Mouse (Mus musculus): ENCODE data around the gene A530032D15Rik. TPM values are rescaled to one million over a fixed set of nuclear protein-coding genes. Genes with fewer than 3 reads are reported as not detected.
"Not testable (repeated sequence)": the region's sequence is repeated elsewhere in the genome, so short reads cannot be mapped to it uniquely, and the experiment has no call there.

Gene A530032D15Rik
- total RNA-seq (2017), result 4.3 and 20.9 TPM in 2 replicates

DNA sequence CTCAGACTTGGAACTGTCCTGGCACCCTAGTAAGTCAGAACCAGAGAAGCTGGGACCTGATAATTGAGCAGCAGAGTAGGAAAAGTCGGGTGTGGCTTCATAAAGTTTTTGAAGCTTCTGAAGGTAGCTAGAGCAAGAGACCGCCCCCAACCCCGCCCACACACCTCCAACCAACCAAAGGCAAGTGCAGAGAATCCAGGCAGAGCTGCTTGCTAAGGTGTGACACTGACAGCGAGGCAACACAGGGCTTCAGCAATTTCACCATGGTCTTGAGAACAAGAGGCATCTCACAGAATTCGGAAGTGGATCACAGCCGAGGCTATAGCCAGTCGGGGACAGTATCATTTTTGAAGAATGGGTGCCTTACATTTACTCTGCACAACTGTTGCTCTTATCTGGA lies at the start of gene A530032D15Rik:
Gene A530032D15Rik (minus strand): TSS at position 101 of the 400 bp plus-strand sequence.
- ATAC-seq (replicated peaks in 1 of 2; ENCODE audit: insufficient read depth in 1 of 2, low FRiP score in 2 of 2, low TSS enrichment in 1 of 2, low read depth in 1 of 2, poor library complexity in 2 of 2, severe bottlenecking in 2 of 2), result not testable (repeated sequence)

- not testable (repeated sequence) for ATAC-seq (replicated peaks in 1 of 2; ENCODE audit: insufficient read depth in 1 of 2, low FRiP score in 2 of 2, low TSS enrichment in 1 of 2, low read depth in 1 of 2, poor library complexity in 2 of 2, severe bottlenecking in 2 of 2)
Observed at GRCm38 (mm10) chr1:85155151-85155550, 45.5 kb upstream of the A530032D15Rik start.

GRCm38 (mm10) chr1:85133671-85134070 lies 24.0 kb upstream of the A530032D15Rik start:
- ATAC-seq (replicated peaks in 1 of 2; ENCODE audit: insufficient read depth in 1 of 2, low FRiP score in 2 of 2, low TSS enrichment in 1 of 2, low read depth in 1 of 2, poor library complexity in 2 of 2, severe bottlenecking in 2 of 2), result not testable (repeated sequence)

DNA sequence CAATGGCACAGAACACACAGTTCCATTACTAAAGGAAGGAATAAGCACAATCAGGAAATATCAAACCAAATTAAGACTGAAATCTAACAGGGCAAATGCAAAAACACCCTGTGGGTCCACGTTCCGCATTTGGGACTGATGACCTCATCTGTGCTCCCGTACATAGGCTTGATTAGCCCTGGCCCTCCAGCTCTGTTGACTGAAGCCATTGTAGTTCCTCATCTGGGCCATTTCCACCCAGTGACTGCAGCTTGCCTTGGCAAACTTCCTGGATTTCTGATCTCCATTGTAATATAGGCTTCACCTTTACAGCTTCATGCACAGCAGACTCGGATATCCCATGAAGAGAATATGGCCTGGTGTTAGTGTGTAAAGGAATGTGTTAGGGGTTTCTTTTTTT lies 12.2 kb upstream of the A530032D15Rik start:
- ATAC-seq (replicated peaks in 1 of 2; ENCODE audit: insufficient read depth in 1 of 2, low FRiP score in 2 of 2, low TSS enrichment in 1 of 2, low read depth in 1 of 2, poor library complexity in 2 of 2, severe bottlenecking in 2 of 2), result not testable (repeated sequence)

DNA sequence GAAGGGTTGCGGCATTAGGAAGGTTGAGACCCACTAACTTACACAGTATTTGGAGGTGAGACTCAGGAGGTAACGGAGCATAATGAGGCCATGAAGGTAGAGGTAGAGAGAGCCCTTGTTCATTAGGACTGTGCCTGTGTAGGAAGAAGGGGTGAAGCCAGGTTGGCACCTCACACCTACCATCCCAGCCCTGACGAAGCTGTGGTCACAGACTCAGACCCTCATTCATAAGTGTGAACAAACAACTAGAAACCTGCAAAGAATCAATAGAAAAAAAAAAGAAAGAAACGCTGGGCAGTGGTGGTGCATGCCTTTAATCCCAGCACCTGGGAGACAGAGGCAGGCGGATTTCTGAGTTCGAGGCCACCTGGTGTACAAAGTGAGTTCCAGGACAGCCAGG lies 8.7 kb upstream of the A530032D15Rik start:
- ATAC-seq (replicated peaks in 1 of 2; ENCODE audit: insufficient read depth in 1 of 2, low FRiP score in 2 of 2, low TSS enrichment in 1 of 2, low read depth in 1 of 2, poor library complexity in 2 of 2, severe bottlenecking in 2 of 2), result not testable (repeated sequence)

GRCm38 (mm10) chr1:85117537-85117936 lies 7.9 kb upstream of the A530032D15Rik start:
- not testable (repeated sequence) for ATAC-seq (replicated peaks in 1 of 2; ENCODE audit: insufficient read depth in 1 of 2, low FRiP score in 2 of 2, low TSS enrichment in 1 of 2, low read depth in 1 of 2, poor library complexity in 2 of 2, severe bottlenecking in 2 of 2)

GRCm38 (mm10) chr1:85114666-85115402 lies 5.2 kb upstream of the A530032D15Rik start:
- ATAC-seq (replicated peaks in 1 of 2; ENCODE audit: insufficient read depth in 1 of 2, low FRiP score in 2 of 2, low TSS enrichment in 1 of 2, low read depth in 1 of 2, poor library complexity in 2 of 2, severe bottlenecking in 2 of 2), result not testable (repeated sequence)

- ATAC-seq (replicated peaks in 1 of 2; ENCODE audit: insufficient read depth in 1 of 2, low FRiP score in 2 of 2, low TSS enrichment in 1 of 2, low read depth in 1 of 2, poor library complexity in 2 of 2, severe bottlenecking in 2 of 2), result not testable (repeated sequence)
Observed at GRCm38 (mm10) chr1:85114078-85114477, 4.4 kb upstream of the A530032D15Rik start.

DNA sequence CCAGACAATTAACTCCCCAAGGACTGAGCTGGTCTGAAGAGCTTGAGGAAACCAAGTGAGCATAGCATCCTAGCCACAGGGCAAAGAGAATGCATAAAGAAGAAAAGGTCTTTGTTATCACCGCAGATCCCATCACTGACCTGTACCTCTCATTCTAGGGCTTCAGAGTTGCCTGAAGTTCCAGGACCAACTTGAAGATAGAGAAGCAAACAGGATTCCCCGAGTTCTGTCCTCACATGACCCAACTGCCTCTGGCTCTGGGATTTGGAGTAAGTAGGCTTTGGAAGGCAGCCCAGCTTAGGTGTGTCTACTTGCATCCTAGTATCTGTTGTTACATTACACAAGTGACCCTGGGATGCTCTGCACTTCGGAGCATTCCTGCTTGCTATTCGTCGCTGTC lies 3.2 kb upstream of the A530032D15Rik start:
- not testable (repeated sequence) for ATAC-seq (replicated peaks in 1 of 2; ENCODE audit: insufficient read depth in 1 of 2, low FRiP score in 2 of 2, low TSS enrichment in 1 of 2, low read depth in 1 of 2, poor library complexity in 2 of 2, severe bottlenecking in 2 of 2)

GRCm38 (mm10) chr1:85112266-85112665 lies 2.6 kb upstream of the A530032D15Rik start:
- not testable (repeated sequence) for ATAC-seq (replicated peaks in 1 of 2; ENCODE audit: insufficient read depth in 1 of 2, low FRiP score in 2 of 2, low TSS enrichment in 1 of 2, low read depth in 1 of 2, poor library complexity in 2 of 2, severe bottlenecking in 2 of 2)

DNA sequence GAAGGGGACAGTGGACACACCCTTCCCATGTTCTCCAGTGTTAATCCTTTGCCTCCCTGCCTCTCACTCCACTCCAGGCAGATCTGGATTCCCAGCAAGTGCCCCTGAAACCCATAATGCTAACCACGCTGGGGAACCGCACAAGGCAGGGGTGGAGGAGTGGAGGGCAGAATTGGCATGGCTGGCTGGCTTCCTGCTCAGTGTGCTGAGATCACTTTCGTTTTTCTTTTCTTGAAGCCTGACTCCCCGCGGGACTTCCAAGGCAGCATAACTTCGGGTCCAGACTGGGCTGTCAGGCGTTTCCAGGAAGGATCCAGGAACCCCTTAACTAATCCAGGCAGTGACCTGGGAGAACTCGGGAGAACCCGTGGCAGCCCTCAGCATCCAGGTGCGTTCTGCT lies 1.9 kb upstream of the A530032D15Rik start:
- ATAC-seq (replicated peaks in 1 of 2; ENCODE audit: insufficient read depth in 1 of 2, low FRiP score in 2 of 2, low TSS enrichment in 1 of 2, low read depth in 1 of 2, poor library complexity in 2 of 2, severe bottlenecking in 2 of 2), result not testable (repeated sequence)

DNA sequence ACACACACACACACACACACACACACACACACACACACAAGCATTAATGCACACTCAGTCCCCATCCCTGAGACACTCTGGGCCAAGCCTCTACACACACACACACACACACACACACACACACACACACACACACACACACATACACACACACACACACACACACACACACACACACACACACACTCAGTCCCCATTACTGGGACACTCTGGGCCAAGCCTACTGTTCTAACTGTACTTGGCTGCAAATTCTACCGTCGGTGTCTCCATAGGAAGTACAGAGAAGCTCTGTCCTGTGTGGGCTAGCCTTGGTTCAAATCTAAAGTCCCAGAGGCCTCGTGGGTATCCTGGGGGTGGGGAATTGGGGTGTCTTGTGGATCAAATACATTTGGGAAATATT lies 1.2 kb upstream of the A530032D15Rik start:
- ATAC-seq (replicated peaks in 1 of 2; ENCODE audit: insufficient read depth in 1 of 2, low FRiP score in 2 of 2, low TSS enrichment in 1 of 2, low read depth in 1 of 2, poor library complexity in 2 of 2, severe bottlenecking in 2 of 2), result not testable (repeated sequence)

GRCm38 (mm10) chr1:85106013-85106412 lies 3.6 kb downstream of the A530032D15Rik start:
- not testable (repeated sequence) for ATAC-seq (replicated peaks in 1 of 2; ENCODE audit: insufficient read depth in 1 of 2, low FRiP score in 2 of 2, low TSS enrichment in 1 of 2, low read depth in 1 of 2, poor library complexity in 2 of 2, severe bottlenecking in 2 of 2)

GRCm38 (mm10) chr1:85105336-85105735 lies 4.3 kb downstream of the A530032D15Rik start:
- ATAC-seq (replicated peaks in 1 of 2; ENCODE audit: insufficient read depth in 1 of 2, low FRiP score in 2 of 2, low TSS enrichment in 1 of 2, low read depth in 1 of 2, poor library complexity in 2 of 2, severe bottlenecking in 2 of 2), result not testable (repeated sequence)

GRCm38 (mm10) chr1:85101754-85102153 lies 7.9 kb downstream of the A530032D15Rik start:
- ATAC-seq (replicated peaks in 1 of 2; ENCODE audit: insufficient read depth in 1 of 2, low FRiP score in 2 of 2, low TSS enrichment in 1 of 2, low read depth in 1 of 2, poor library complexity in 2 of 2, severe bottlenecking in 2 of 2), result not testable (repeated sequence)

GRCm38 (mm10) chr1:85099864-85100263 lies 9.8 kb downstream of the A530032D15Rik start, which contains the start of gene Gm10553:
Gene Gm10553 (plus strand): TSS chr1:85100164.
- not testable (repeated sequence) for ATAC-seq (replicated peaks in 1 of 2; ENCODE audit: insufficient read depth in 1 of 2, low FRiP score in 2 of 2, low TSS enrichment in 1 of 2, low read depth in 1 of 2, poor library complexity in 2 of 2, severe bottlenecking in 2 of 2)

DNA sequence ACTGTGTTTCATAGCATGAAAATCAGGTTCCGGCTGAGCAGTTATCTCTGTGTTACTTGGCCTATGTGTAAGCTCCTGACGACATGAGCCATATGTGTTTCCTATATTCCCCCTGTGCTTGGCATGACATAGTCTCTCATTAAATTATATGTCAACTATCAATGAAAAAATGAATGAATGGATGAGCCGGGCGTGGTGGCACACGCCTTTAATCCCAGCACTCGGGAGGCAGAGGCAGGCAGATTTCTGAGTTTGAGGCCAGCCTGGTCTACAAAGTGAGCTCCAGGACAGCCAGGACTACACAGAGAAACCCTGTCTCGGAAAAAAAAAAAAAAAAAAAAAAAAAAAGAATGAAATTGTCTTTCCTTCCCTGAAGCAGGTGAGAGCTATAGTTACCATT lies 10.6 kb downstream of the A530032D15Rik start:
- not testable (repeated sequence) for ATAC-seq (replicated peaks in 1 of 2; ENCODE audit: insufficient read depth in 1 of 2, low FRiP score in 2 of 2, low TSS enrichment in 1 of 2, low read depth in 1 of 2, poor library complexity in 2 of 2, severe bottlenecking in 2 of 2)

GRCm38 (mm10) chr1:85093011-85093572 lies 16.6 kb downstream of the A530032D15Rik start:
- not testable (repeated sequence) for ATAC-seq (replicated peaks in 1 of 2; ENCODE audit: insufficient read depth in 1 of 2, low FRiP score in 2 of 2, low TSS enrichment in 1 of 2, low read depth in 1 of 2, poor library complexity in 2 of 2, severe bottlenecking in 2 of 2)

All from hematopoietic stem cell, adult 5-6 weeks (primary cell).